Mouse (Mus musculus) spleen, adult 2 months (tissue): ENCODE data around the gene Abcb1a.

ENCODE experiments used
- CTCF ChIP-seq: fragments of 200-500 bp; IDR thresholded peaks from 2 replicates; pipeline ENCODE4 v1.5.1; 2011; ENCODE audit warnings: mild to moderate bottlenecking, inconsistent platforms; ENCODE audit not compliant: insufficient read depth, insufficient read length, insufficient replicate concordance; ENCODE audit errors: extremely low read depth
- POLR2A ChIP-seq: fragments of 200-500 bp; IDR thresholded peaks from 2 replicates; pipeline ENCODE4 v1.6.1; 2011; ENCODE audit warnings: low read depth, low read length, inconsistent platforms

DNA sequence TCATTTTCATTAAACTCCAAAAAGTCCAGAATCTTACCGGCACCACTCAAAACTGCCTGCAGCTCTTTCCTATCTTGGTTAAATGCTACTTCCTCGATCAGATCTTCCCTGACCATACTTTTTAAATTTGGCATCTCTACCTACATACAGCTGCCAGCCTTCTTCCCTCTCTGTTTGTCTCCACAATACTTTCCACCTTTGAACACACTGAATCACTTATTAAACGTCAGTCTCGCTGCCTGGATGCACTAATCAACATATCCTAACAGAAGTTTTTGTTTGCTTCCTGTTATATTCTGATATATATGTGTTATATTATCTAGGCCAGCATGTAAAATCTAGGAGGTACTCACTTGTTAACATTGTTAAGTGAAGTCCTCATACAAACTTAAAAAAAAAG is 11.6 kb upstream of the Abcb1a start:
- TF ChIP-seq CTCF: no peak
- TF ChIP-seq POLR2A: no peak
